Mouse (Mus musculus): Measurements from ENCODE around the gene Gnai2.

Gnai2 gene

DNA sequence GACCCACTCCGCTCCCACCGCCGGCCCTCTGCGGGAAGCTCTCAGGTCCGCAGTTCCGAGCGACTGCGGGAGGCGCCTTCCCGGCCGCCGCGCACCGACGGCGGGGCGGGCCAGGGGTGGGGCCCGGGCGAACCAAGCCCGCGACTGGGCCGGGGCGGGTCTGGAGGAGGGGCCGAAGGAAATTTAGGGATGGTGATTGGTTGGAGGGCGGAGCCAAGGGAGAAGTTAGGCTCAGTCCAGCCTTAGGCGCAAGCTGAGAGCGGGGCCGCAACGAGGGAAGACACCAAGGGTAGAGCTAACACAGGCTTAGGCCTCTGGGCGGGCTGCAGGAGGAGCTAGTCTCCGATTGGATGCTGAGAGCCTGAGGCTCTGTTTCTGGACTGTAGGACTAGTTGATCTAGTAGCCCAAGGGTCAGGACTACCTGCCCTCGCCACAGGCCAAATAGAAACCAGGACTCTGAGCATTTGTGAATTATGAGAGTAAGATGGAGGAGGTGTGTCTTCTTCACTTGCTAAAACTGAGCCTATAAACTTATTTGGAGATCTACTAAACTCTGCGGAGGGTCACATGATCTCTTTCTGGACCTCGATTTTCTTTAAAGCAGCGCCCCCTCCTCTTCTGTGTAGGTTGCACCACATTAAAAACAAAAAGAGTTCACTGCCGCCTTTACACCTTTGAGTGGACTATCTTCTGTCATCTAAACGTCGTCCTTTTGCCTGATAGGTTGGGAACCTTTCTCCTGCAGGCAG, at the start of gene Gnai2:
Gene Gnai2 (minus strand): TSS at position 89 of the 750 bp plus-strand sequence.
- peak; percentile 94 to 96 for DNase-seq

- DNase-seq, result no peak
These were observed 47.2 kb upstream of the Gnai2 start for GRCm38 (mm10) chr9:107682405-107682804.

GRCm38 (mm10) chr9:107679501-107679900, 44.3 kb upstream of the Gnai2 start, which contains the start of gene Gnat1:
TSS of gene Gnat1 (minus strand) at chr9:107679712.
- no peak for DNase-seq

DNA sequence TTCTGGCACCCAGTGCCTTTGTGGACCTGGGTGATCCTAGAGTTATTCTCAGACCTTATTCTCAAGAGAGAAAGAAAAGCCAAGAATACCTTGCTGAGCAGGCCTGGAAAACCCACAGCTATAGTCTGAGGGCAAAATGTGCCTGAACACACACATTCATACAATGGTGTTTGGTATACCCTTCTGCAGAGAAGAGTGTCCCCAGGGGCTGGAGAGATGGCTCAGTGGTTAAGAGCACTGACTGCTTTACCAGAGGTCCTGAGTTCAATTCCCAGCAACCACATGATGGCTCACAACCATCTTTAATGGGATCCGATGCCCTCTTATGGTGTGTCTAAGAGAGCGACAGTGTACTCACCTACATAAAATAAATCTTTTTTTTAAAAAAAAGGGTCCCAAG, 43.7 kb upstream of the Gnai2 start:
- no peak for DNase-seq

- peak; percentile 68 to 87 for DNase-seq
These were observed 42.8 kb upstream of the Gnai2 start for GRCm38 (mm10) chr9:107677819-107678526.

DNA sequence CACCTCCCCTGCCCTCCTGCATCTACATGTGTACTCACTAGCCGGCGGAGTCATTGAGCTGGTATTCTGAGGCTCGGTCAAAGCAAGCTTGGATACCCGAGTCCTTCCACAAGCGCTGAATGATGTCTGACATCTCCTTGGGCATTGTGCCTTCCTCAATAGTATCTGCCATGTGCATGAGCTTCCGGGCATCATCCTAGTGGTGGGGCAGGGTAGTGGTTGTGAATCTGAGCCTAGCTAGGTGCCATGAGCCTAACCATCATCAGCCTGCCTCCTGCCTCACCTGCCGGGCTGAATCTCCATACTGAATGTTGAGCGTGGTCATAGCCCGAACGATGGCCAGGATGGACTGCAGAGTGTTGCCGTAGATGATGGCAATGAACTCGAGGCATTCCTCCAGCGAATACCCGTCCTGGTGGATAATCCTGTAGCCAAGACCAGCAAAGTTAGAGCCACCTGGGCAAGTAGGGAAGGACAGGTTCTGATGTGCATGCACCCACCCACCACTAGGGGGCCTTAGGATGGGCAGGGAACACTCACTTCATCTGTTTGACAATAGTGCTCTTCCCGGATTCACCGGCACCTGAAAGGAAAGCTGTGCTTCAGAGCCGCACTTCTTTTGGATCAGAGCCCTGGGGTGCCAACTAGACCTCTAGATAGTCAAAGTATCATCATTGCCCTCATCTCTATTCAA, 42.1 kb upstream of the Gnai2 start:
- DNase-seq, result peak; percentile 65 to 76

DNA sequence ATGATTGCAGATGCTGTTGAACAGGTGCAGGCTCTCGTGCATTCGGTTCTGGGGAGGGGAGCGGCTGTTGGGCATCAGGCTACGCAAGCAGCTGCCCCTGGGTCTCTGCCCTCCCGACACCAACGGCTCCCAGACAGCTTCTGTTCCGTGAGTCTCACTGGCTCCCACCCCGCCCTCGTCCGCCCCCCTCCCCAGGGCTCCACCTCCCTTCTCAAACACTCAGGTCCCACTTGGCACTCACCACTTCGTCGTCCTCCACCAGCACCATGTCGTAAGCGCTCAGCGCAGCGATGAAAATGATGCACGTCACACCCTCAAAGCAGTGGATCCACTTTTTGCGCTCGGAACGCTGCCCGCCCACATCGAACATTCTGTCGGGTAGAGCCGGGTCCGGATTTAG, 41.1 kb upstream of the Gnai2 start:
- DNase-seq, result no peak

DNA sequence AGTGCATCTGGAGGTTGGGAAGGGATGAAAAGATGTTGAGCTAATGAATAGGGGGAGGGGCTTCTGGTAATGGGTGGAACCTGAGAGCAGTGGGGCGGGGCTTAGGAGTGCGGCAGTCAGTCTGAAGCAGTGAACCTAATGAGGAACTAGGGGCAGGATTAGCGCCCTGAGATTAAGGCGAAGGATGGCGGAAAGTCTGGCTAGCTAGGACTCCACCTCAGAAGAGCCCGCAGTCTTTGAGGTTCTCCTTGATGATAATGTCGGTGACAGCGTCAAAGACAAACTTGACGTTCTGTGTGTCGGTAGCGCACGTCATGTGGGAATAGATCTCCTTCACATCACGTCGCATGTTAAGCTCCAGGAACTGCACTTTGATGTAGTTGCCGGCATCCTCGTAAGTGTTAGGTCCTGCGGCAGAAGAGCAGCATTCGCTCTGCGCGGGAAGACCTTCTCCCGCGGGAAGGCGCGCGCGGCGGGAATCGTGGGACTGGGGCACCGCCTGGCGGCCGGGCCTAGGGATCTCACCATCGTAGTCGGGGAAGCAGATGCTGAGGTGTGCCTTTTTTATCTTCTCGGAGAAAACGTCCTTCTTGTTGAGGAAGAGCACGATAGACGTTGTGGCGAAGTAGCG, 40.6 kb upstream of the Gnai2 start:
- peak; percentile 72 to 79 for DNase-seq

DNA sequence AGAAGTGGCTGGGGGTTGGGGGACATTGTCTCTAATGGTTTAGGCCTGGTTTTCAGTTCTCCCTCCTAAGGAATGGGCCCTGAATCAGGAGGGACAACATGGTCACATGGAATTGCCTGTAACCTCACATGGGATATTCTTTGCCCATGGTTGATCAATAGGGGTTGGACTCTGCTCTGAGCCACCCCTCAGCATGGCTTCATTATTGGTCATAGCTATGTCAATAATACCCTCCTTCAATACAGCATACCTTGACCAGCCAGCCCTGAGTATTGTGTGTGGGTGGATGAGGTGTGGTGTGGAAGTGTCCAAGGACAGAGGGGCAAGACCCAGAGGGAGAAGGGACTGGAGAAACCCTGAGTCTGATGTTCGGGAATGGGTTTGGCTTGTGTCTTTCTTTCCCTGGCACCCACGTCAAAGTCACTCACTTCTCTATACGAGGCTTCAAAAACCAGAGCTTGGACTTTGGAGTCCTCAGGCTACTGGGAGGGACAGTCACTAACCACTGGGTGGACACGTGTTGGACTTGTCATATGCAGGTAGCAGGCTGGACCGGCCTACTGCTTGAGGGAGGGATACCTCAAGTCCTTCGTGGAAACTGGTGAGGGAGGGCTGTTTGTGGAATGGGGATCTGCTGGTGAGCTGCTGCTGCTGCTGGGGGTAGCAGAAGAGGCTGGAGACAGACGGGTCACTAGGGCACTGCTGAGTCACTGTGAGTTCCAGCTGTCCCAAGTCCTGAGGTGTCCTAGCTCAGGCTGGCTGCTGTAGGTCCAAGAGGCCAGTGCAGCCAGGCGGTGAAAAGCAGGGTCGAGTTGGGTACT, 39.7 kb upstream of the Gnai2 start:
- DNase-seq, result no peak

GRCm38 (mm10) chr9:107670259-107670658, 35.1 kb upstream of the Gnai2 start:
- DNase-seq, result no peak

GRCm38 (mm10) chr9:107669480-107669945, 34.3 kb upstream of the Gnai2 start, which contains the start of gene Slc38a3:
TSS of gene Slc38a3 (minus strand) at chr9:107669530.
- no peak for DNase-seq

DNA sequence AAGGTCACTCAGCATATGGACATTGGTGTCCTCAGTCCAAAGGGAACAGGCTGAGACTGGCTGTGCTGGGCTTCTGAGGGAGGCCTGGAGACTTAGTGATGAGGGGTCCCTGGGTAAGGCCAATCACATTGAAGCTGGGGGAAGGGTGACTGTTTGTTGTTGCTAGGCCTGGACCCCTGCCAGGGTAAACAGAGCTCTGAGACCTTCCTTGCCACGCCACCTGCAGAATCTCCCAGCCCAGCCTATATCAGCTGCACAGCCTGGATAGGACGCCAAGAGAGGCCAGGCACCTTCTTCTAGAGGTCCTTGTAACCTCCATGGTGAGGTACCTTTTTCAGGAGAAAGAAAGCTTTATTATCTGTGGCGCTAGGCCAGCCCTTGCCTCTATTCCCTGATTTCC, 33.7 kb upstream of the Gnai2 start:
- no peak for DNase-seq

- no peak for DNase-seq
These were observed 32.8 kb upstream of the Gnai2 start for GRCm38 (mm10) chr9:107668011-107668410.

- DNase-seq, result peak in 1 of 2 experiments; percentile 51
These were observed 32.1 kb upstream of the Gnai2 start for GRCm38 (mm10) chr9:107667219-107667618.

GRCm38 (mm10) chr9:107666751-107667205, 31.6 kb upstream of the Gnai2 start:
- DNase-seq, result peak in 1 of 2 experiments; percentile 34

GRCm38 (mm10) chr9:107665308-107665707, 30.1 kb upstream of the Gnai2 start:
- no peak for DNase-seq

- DNase-seq, result no peak
These were observed 28.4 kb upstream of the Gnai2 start for GRCm38 (mm10) chr9:107663525-107663924.

- no peak for DNase-seq
These were observed 27.2 kb upstream of the Gnai2 start for GRCm38 (mm10) chr9:107662342-107662741.

DNA sequence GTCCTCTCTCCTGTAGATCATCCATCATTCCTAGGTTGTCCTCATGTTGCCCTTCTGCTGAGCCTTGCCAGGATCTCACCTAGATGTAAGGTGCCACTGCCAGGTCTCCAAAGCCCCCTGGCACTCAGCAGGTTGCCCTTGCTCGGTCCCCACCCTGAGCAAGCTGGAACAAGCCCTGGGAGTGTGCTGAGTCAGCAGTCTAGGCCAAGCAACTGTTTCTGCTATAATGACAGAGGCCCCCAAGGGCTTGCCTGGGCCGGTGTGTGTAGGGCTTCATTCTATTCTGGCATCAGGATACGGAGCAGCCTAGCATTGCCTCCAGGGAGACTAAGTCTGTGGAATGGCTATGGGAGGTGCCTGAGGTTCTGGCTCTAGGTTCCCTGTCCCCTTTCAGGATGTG, 25.6 kb upstream of the Gnai2 start:
- DNase-seq, result no peak

DNA sequence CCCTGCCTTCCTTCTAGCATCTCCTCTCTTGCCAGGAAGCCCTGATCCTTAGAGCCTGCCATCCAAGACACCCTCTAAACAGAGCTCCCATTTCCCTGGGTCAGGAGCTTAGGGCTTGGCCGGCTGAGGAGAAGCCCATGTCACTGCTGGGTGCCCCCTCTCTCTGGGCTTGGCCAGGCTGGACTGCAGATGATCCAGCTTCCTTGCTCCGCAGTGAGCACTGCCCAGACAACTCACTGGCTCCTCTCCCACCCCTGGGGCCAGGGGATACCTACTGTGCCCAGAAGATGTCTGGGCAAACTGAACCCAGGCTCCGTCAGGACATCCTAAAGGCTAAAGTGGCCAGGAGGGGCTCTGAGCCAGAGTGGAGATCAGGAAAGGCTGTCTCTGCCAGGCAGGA, 24.8 kb upstream of the Gnai2 start:
- DNase-seq, result peak in 1 of 2 experiments; percentile 29

DNA sequence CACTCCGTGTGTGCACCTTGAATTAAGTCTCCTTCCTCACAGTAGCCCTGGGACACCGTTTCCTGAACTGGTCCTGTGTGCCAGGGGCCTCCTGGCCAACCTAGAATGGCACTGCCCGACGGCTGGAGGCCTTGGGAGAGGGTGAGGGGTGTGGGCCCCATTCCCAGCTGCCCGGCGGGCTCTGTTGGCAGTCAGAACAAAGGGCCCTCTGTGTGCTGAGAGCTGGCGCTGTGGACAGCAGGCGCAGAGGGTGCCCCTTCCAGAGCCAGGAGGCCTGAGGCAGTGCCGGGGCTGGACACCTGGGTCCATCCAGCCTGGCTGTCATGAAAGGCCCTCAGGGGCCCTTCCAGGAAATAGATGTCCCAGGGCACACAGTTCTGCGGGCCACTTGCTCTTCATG, 24.4 kb upstream of the Gnai2 start:
- peak in 1 of 2 experiments; percentile 45 for DNase-seq

- DNase-seq, result no peak
These were observed 22.9 kb upstream of the Gnai2 start for GRCm38 (mm10) chr9:107658096-107658495.
